Mouse (Mus musculus) right cerebral cortex, adult 18-20 months (tissue): ENCODE measurements at regions not wholly inside any gene's neighbourhood (a gene's known extent, or its start where the extent isn't known, plus 50 kb on each side); places are given as distances from the start of the nearest gene placed in this dataset.

Experiments
- DNase-seq: peaks from one replicate; pipeline ENCODE4 v3.0.0; 2022; ENCODE audit warnings: mixed read lengths

- DNase-seq: no peak
Measured at GRCm38 (mm10) chr15:49043035-49043434, 4841.7 kb upstream of the Gm7489 start.

GRCm38 (mm10) chr15:49065069-49065468 lies 4819.6 kb upstream of the Gm7489 start:
- DNase-seq: no peak

GRCm38 (mm10) chr15:49065875-49066274 lies 4818.8 kb upstream of the Gm7489 start:
- DNase-seq: peak; percentile 48

DNA sequence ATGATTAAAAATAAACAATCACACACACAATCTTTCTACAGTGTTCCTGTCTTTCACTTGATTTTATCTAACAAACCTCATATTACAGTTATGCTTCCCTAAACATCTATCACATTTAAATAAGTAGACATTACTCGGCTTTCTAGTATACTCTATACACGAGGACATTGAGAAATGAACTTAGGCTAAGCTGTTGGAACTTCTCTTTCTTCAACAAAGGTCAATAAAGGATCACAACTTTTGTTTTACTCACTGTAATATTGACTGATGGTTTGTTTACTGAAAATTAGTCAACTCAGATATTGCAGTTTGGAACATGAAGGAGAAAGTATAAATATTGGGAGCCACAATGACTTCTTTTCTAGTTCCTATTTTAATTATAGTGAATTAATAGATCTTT lies 4818.3 kb upstream of the Gm7489 start:
- no peak for DNase-seq
